Mouse (Mus musculus) G1E (cell line): ENCODE measurements around the gene Marveld3. TPM values are rescaled to one million over a fixed set of nuclear protein-coding genes. Genes with fewer than 3 reads are reported as not detected.

Experiments used
- ATAC-seq: 2 replicates; pipeline ENCODE4 v1.8.0; 2016; ENCODE audit warnings: mild to moderate bottlenecking; ENCODE audit not compliant: insufficient number of reproducible peaks, poor library complexity, low FRiP score, severe bottlenecking; ENCODE audit errors: extremely low read depth
- DNase-seq: peaks from one replicate; pipeline ENCODE4 v3.0.0; 2012; ENCODE audit warnings: low spot score
- H3K27me3 ChIP-seq: 2 replicates; pipeline ENCODE4 v1.6.1; 2012; ENCODE audit warnings: mild to moderate bottlenecking, low read length, inconsistent platforms; ENCODE audit not compliant: insufficient read depth
- H3K36me3 ChIP-seq: replicated peaks from 2 replicates; pipeline ENCODE3; 2012; ENCODE audit warnings: mild to moderate bottlenecking, inconsistent platforms
- H3K4me1 ChIP-seq: 2 replicates; pipeline ENCODE4 v1.6.1; 2012; ENCODE audit warnings: low read depth, low read length, inconsistent platforms, mixed read lengths; ENCODE audit not compliant: insufficient read depth
- H3K4me3 ChIP-seq: 2 replicates; pipeline ENCODE4 v1.5.1; 2012; ENCODE audit warnings: low read depth, mild to moderate bottlenecking, inconsistent platforms, low read length, moderate library complexity, mixed read lengths
- H3K9me3 ChIP-seq: replicated peaks from 2 replicates; pipeline ENCODE4 v1.6.1; 2012; ENCODE audit warnings: inconsistent platforms
- CTCF ChIP-seq: IDR thresholded peaks from 2 replicates; pipeline ENCODE4 v1.5.1; 2012; ENCODE audit warnings: low read depth, low read length, inconsistent platforms, mixed read lengths
- GATA1 ChIP-seq: IDR thresholded peaks from 2 replicates; pipeline ENCODE4 v1.6.1; 2012; ENCODE audit warnings: borderline replicate concordance, low read length, inconsistent platforms, mixed read lengths
- GATA2 ChIP-seq: IDR thresholded peaks from 2 replicates; pipeline ENCODE4 v1.6.1; 2012; ENCODE audit warnings: low read depth, low read length, inconsistent platforms, borderline replicate concordance
- POLR2AphosphoS5 ChIP-seq: IDR thresholded peaks from 2 replicates; pipeline ENCODE4 v1.6.1; 2012; ENCODE audit warnings: low read depth, low read length, inconsistent platforms; ENCODE audit not compliant: insufficient replicate concordance
- TAL1 ChIP-seq: conservative IDR thresholded peaks from 2 replicates; pipeline ENCODE4 v1.6.1; 2012; ENCODE audit warnings: low read depth, low read length, inconsistent platforms, mixed read lengths
- polyA plus RNA-seq: library from polyadenylated mRNA; stranded (reverse); fragments of >175 nt; gene quantifications from 2 replicates; pipeline ENCODE4 v1.2.3, GENCODE M21; 2012
- total RNA-seq, 2 experiments: library from RNA; stranded (forward) in 1 of 2; stranded (reverse) in 1 of 2; fragments of 200-1000 nt in 1 of 2; fragments of >200 nt in 1 of 2; fragmentation: Nextera tagmentation in 1 of 2; gene quantifications; 2 replicates each; pipeline ENCODE4 v1.2.3; 2014 to 2017

Gene Marveld3
- not detected in 2 replicates for total RNA-seq (2014; fragmentation: Nextera tagmentation)
- total RNA-seq (2017) = 0.16 TPM in 1 of 2 replicates, not detected in the other
- polyA plus RNA-seq = not detected in 2 replicates

- Histone ChIP-seq H3K36me3 (no peaks in the 10 kb centered on the region), H3K27me3 (peaks cover 6% of the 10 kb centered on the region; the same call in 1 of the 2 replicates), H3K4me1 (peaks cover 12% of the 10 kb centered on the region), H3K4me3 (no peak within 1 kb of the TSS), H3K9me3 (no peaks in the 10 kb centered on the region)
- DNase-seq (no peak), ATAC-seq (no peak)
- TF ChIP-seq GATA1 = no peak
- no peak for TF ChIP-seq POLR2AphosphoS5
- no peak for TF ChIP-seq CTCF
- TF ChIP-seq GATA2 = no peak
- TF ChIP-seq TAL1 = no peak
Observed at GRCm38 (mm10) chr8:109961693-109962367, at the start of gene Marveld3. Gene Marveld3, minus strand, starts transcription at chr8:109962203.

DNA sequence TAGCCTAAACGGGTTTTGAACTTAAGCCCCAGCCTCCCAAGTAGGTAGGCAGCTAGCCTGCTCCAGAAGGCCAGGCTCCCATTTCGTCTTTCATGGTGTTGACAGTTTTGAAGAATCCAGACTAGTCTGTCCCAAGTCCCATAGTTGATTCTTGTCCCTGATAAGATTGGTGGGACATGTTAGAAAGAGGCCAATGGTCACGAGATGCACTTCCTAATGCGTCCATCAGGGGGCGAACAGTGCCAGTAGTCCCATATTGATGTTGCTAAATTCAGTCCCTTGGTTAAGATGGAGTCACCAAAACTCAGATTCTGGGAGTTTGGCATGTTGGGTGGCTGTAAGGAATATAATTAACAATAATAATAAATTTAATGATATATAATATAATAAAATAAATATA is 48.9 kb upstream of the Marveld3 start:
- Histone ChIP-seq H3K27me3 (no peaks in the 10 kb centered on the region; the same call in 1 of the 2 replicates), H3K4me3 (no peak overlapping the region), H3K36me3 (no peaks in the 10 kb centered on the region), H3K4me1 (no peaks in the 10 kb centered on the region), H3K9me3 (no peaks in the 10 kb centered on the region)
- ATAC-seq (no peak), DNase-seq (peak; percentile 8)
- peak; percentile 48; the same call in 1 of the 2 replicates for TF ChIP-seq CTCF
- no peak for TF ChIP-seq GATA2
- no peak for TF ChIP-seq TAL1
- TF ChIP-seq POLR2AphosphoS5 = no peak
- no peak for TF ChIP-seq GATA1

DNA sequence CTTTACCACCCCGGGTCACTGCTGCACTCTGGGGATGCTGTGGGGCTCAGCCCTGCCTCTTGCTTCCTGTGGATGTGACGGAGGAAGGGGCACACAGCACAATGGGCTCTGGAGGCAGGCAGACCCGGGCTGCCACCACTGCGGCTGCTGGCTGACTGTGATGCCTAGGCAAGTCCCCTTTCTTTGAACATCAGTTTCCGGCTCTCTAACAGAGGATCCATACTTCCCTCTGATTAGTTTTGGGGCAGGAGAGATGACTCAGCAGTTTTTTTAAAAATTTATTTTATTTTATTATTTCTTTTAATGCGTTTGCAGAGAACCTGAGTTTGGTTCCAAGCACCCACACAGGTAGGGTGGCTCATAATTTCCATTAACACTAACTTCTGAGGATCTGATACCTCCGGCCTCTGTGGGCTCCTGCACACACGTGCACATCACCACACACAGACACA is 47.0 kb upstream of the Marveld3 start:
- TF ChIP-seq GATA1 (no peak), TAL1 (no peak), CTCF (no peak), POLR2AphosphoS5 (no peak), GATA2 (no peak)
- H3K9me3 ChIP-seq = no peaks in the 10 kb centered on the region
- no peak for ATAC-seq
- H3K27me3 ChIP-seq = no peaks in the 10 kb centered on the region; the same call in 1 of the 2 replicates
- no peak overlapping the region for H3K4me3 ChIP-seq
- no peak for DNase-seq
- no peaks in the 10 kb centered on the region for H3K4me1 ChIP-seq
- H3K36me3 ChIP-seq = no peaks in the 10 kb centered on the region

DNA sequence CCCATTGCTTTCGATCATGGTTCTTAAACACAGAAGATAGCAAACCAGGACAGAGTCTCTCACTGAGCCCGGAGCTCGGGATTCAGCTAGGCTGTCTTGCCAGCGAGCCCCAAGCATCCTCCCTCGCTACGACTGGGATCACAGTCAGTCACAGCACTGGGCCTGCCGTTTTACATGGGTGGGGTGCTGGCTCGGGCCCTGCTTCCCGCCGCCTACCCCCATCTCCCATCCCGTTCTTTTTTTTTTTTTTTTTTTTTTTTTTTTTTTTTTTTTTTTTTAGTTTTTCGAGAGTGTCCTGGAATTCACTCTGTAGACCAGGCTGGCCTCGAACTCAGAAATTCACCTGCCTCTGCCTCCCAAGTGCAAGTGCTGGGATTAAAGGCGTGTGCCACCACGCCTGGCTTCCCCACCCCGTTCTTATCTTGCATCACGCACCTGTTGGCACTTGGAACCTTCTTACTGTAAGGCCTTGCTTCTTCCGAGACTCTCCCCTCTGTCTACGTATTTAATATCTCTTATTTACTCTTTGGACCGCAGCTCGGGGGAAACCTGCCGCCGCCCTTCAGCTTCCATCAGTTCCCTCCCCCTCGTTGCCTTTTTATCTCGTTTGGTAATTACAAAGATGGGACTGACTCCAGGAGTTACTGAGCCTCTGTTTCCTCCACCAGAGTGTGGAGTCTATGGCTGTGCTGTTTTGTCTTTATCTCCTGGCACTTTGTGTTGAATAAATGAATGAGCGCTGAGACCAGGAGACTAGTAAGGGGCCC is 46.4 kb upstream of the Marveld3 start:
- H3K4me1 ChIP-seq = no peaks in the 10 kb centered on the region
- no peak for ATAC-seq

DNA sequence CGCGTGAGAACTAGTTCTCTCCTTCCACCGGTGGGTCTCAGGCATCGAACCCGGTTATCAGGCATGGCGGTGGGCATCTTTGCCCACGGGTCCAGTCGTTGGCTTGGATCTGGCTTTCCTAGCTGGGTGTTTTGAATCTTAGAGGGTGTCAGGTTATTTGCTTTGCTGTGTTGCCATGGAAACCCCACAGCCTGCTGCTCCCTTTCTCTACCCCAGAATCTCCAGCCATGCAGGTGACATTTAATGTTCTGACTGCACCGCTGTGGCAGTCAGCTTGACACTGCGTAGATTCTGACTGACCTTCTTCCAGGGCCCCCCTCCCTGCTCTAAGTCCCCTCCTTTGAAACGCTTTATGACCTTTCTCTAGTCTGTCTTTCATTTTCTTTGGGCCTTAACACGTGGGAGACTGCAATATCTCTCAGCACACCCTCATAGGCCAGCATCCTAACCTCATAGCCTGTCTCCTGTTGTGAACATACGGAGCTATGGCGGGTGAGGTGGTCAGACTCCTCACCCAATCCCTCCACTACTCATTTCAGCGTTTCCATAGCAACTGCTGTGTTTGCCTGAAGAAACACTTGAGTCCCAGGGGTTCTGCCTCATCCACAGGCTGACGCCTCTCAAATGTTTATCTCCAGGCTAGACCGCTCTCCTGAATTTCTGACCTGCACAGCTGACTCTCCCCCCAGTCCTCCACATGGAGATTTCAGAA is 44.5 kb upstream of the Marveld3 start:
- H3K4me1 ChIP-seq = no peaks in the 10 kb centered on the region
- H3K9me3 ChIP-seq = no peaks in the 10 kb centered on the region
- no peaks in the 10 kb centered on the region for H3K36me3 ChIP-seq
- no peaks in the 10 kb centered on the region; the same call in 1 of the 2 replicates for H3K27me3 ChIP-seq
- no peak overlapping the region for H3K4me3 ChIP-seq
- ATAC-seq (no peak), DNase-seq (no peak)
- TF ChIP-seq GATA2 (no peak), CTCF (no peak), GATA1 (no peak), TAL1 (no peak), POLR2AphosphoS5 (no peak)

More for the DNA sequence above, 46.4 kb upstream of the Marveld3 start:
- Histone ChIP-seq H3K4me3 (no peak overlapping the region), H3K9me3 (no peaks in the 10 kb centered on the region), H3K27me3 (no peaks in the 10 kb centered on the region; the same call in 1 of the 2 replicates), H3K36me3 (no peaks in the 10 kb centered on the region)
- DNase-seq = no peak
- TF ChIP-seq GATA1 (no peak), TAL1 (no peak), GATA2 (no peak), CTCF (no peak), POLR2AphosphoS5 (no peak)

DNA sequence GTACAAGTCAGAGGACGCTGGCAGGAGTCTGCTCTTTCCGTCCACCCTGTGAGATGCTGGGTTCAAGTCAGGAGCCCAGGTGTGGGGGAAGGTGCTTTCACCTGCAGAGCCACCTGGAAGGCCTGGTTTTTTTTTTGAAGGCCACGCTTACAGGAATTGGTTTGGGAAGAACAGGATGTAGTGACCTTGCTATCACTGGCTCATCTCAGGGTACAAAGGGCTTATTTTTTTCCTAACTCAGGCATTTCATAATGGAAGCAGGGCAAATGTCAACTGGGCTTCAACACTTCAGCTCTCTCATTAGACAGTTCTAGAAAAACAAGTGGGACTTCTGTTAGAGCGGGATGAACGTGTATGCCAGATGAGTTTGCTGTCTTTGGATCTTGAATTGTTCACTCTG is 42.3 kb upstream of the Marveld3 start:
- Histone ChIP-seq H3K9me3 (no peaks in the 10 kb centered on the region), H3K27me3 (no peaks in the 10 kb centered on the region; the same call in 1 of the 2 replicates), H3K4me1 (no peaks in the 10 kb centered on the region), H3K4me3 (no peak overlapping the region), H3K36me3 (no peaks in the 10 kb centered on the region)
- ATAC-seq (no peak), DNase-seq (no peak)
- TF ChIP-seq TAL1 (no peak), GATA2 (no peak)
